Mouse (Mus musculus) CH12.LX (cell line): ENCODE data around the gene Sgpp2. TPM values are rescaled to one million over a fixed set of nuclear protein-coding genes. Genes with fewer than 3 reads are reported as not detected.
A peak's percentile ranks its signal among the peaks of the same experiment; 100 is the strongest.

Experiments used
- DNase-seq: peaks from one replicate; pipeline ENCODE4 v3.0.0-alpha.2; 2013; ENCODE audit errors: extremely low read depth
- H3K27ac ChIP-seq: 2 replicates; pipeline ENCODE4 v1.5.1; 2012; ENCODE audit warnings: low read depth, mild to moderate bottlenecking, control low read depth, moderate library complexity; ENCODE audit not compliant: insufficient read depth
- H3K27me3 ChIP-seq: replicated peaks from 2 replicates; pipeline ENCODE3; 2012; ENCODE audit warnings: inconsistent platforms
- H3K36me3 ChIP-seq, 2 experiments: replicated peaks in 1 of 2; 2 replicates each; pipeline versions ENCODE3 to v1.6.1; 2012; ENCODE audit warnings: inconsistent platforms in 1 of 2, low read length in 1 of 2, mild to moderate bottlenecking in 1 of 2, mixed read lengths in 1 of 2, moderate library complexity in 1 of 2; ENCODE audit not compliant: control insufficient read depth in 1 of 2, insufficient read depth in 1 of 2
- H3K4me1 ChIP-seq, 2 experiments: 2 replicates each; pipeline ENCODE4 v1.6.1; 2012; ENCODE audit warnings: inconsistent platforms in 1 of 2, moderate library complexity in 1 of 2; ENCODE audit not compliant: insufficient read depth in 2 of 2, control insufficient read depth in 1 of 2
- H3K4me2 ChIP-seq: 2 replicates; pipeline ENCODE4 v1.6.1; 2012; ENCODE audit warnings: low read depth, mild to moderate bottlenecking, control low read depth; ENCODE audit not compliant: poor library complexity, insufficient read depth, severe bottlenecking
- H3K4me3 ChIP-seq, 3 experiments: fragments of 150-350 bp in 1 of 3; sonication (generic) in 1 of 3; replicated peaks in 1 of 3; 2 replicates each; pipeline versions ENCODE3 to v1.5.1; 2011 to 2012; ENCODE audit warnings: low read depth in 2 of 3, low read length in 2 of 3, mild to moderate bottlenecking in 2 of 3, moderate library complexity in 2 of 3, control low read depth in 1 of 3, improper control_type of control experiment in 1 of 3, inconsistent platforms in 1 of 3, mixed read lengths in 1 of 3; ENCODE audit not compliant: poor library complexity in 1 of 3
- H3K79me2 ChIP-seq: replicated peaks from 2 replicates; pipeline ENCODE4 v1.6.1; 2012; ENCODE audit warnings: mild to moderate bottlenecking, moderate library complexity; ENCODE audit not compliant: control insufficient read depth, poor library complexity, insufficient read depth, severe bottlenecking; ENCODE audit errors: extremely low read depth
- H3K9ac ChIP-seq: 2 replicates; pipeline ENCODE4 v1.6.1; 2012; ENCODE audit warnings: low read depth, mild to moderate bottlenecking, control low read depth, moderate library complexity; ENCODE audit not compliant: insufficient read depth
- H3K9me3 ChIP-seq: replicated peaks from 2 replicates; pipeline ENCODE3; 2012; ENCODE audit warnings: low read length, inconsistent platforms, mixed read lengths
- CHD2 ChIP-seq: IDR thresholded peaks from 2 replicates; pipeline ENCODE4 v1.6.1; 2011; ENCODE audit warnings: low read length, improper control_type of control experiment
- E2F4 ChIP-seq: IDR thresholded peaks from 2 replicates; pipeline ENCODE4 v1.6.1; 2011; ENCODE audit warnings: low read depth, low read length, improper control_type of control experiment; ENCODE audit not compliant: insufficient replicate concordance
- EP300 ChIP-seq: IDR thresholded peaks from 2 replicates; pipeline ENCODE4 v1.6.1; 2011; ENCODE audit warnings: low read length, improper control_type of control experiment
- HCFC1 ChIP-seq: IDR thresholded peaks from 2 replicates; pipeline ENCODE4 v1.6.1; 2012; ENCODE audit warnings: low read depth, mild to moderate bottlenecking, inconsistent platforms, low read length, improper control_type of control experiment
- IRF4 ChIP-seq: IDR thresholded peaks from 2 replicates; pipeline ENCODE4 v1.6.1; 2014; ENCODE audit warnings: low read depth, mild to moderate bottlenecking, inconsistent platforms, low read length, improper control_type of control experiment
- JUN ChIP-seq: IDR thresholded peaks from 2 replicates; pipeline ENCODE4 v1.6.1; 2011; ENCODE audit warnings: low read depth, mild to moderate bottlenecking, low read length, improper control_type of control experiment, moderate library complexity; ENCODE audit not compliant: insufficient read depth
- MAX ChIP-seq: IDR thresholded peaks from 2 replicates; pipeline ENCODE4 v1.6.1; 2011; ENCODE audit warnings: low read length, improper control_type of control experiment
- MEF2A ChIP-seq: IDR thresholded peaks from 2 replicates; pipeline ENCODE4 v1.6.1; 2014; ENCODE audit warnings: low read depth, mild to moderate bottlenecking, inconsistent platforms, low read length, improper control_type of control experiment, borderline replicate concordance
- MXI1 ChIP-seq: IDR thresholded peaks from 2 replicates; pipeline ENCODE4 v1.6.1; 2011; ENCODE audit warnings: mild to moderate bottlenecking, low read depth, low read length, improper control_type of control experiment
- MYC ChIP-seq: IDR thresholded peaks from 2 replicates; pipeline ENCODE4 v1.6.1; 2011; ENCODE audit warnings: low read depth, mild to moderate bottlenecking, improper control_type of control experiment, low read length
- NELFE ChIP-seq: IDR thresholded peaks from 2 replicates; pipeline ENCODE4 v1.6.1; 2011; ENCODE audit warnings: low read depth, low read length, improper control_type of control experiment
- NRF1 ChIP-seq: IDR thresholded peaks from 2 replicates; pipeline ENCODE4 v1.6.1; 2014; ENCODE audit warnings: low read depth, mild to moderate bottlenecking, inconsistent platforms, low read length, improper control_type of control experiment, moderate library complexity
- POLR2A ChIP-seq: IDR thresholded peaks from 2 replicates; pipeline ENCODE4 v1.6.1; 2011; ENCODE audit warnings: low read depth, mild to moderate bottlenecking, improper control_type of control experiment, low read length
- POLR2AphosphoS2 ChIP-seq: IDR thresholded peaks from 2 replicates; pipeline ENCODE4 v1.6.1; 2011; ENCODE audit warnings: low read depth, low read length, improper control_type of control experiment
- RAD21 ChIP-seq: IDR thresholded peaks from 2 replicates; pipeline ENCODE4 v1.6.1; 2011; ENCODE audit warnings: low read depth, mild to moderate bottlenecking, low read length, improper control_type of control experiment, moderate library complexity
- RCOR1 ChIP-seq: conservative IDR thresholded peaks from 2 replicates; pipeline ENCODE4 v1.6.1; 2012; ENCODE audit warnings: low read depth, mild to moderate bottlenecking, inconsistent platforms, low read length, improper control_type of control experiment
- SIN3A ChIP-seq: IDR thresholded peaks from 2 replicates; pipeline ENCODE4 v1.6.1; 2012; ENCODE audit warnings: low read length, improper control_type of control experiment, inconsistent platforms
- TBP ChIP-seq: conservative IDR thresholded peaks from 2 replicates; pipeline ENCODE4 v1.6.1; 2011; ENCODE audit warnings: low read depth, low read length, improper control_type of control experiment
- TCF12 ChIP-seq: IDR thresholded peaks from 2 replicates; pipeline ENCODE4 v1.6.1; 2014; ENCODE audit warnings: low read depth, mild to moderate bottlenecking, inconsistent platforms, low read length, improper control_type of control experiment
- UBTF ChIP-seq: IDR thresholded peaks from 2 replicates; pipeline ENCODE4 v1.6.1; 2012; ENCODE audit warnings: low read depth, mild to moderate bottlenecking, inconsistent platforms, low read length, improper control_type of control experiment, moderate library complexity
- USF1 ChIP-seq: IDR thresholded peaks from 2 replicates; pipeline ENCODE4 v1.6.1; 2014; ENCODE audit warnings: low read depth, mild to moderate bottlenecking, inconsistent platforms, low read length, improper control_type of control experiment
- ZC3H11A ChIP-seq: IDR thresholded peaks from 2 replicates; pipeline ENCODE4 v1.6.1; 2012; ENCODE audit warnings: low read depth, mild to moderate bottlenecking, inconsistent platforms, low read length, improper control_type of control experiment
- ZMIZ1 ChIP-seq: IDR thresholded peaks from 2 replicates; pipeline ENCODE4 v1.6.1; 2012; ENCODE audit warnings: low read depth, mild to moderate bottlenecking, inconsistent platforms, low read length, improper control_type of control experiment
- ZNF384 ChIP-seq: IDR thresholded peaks from 2 replicates; pipeline ENCODE4 v1.6.1; 2012; ENCODE audit warnings: low read depth, low read length, improper control_type of control experiment, inconsistent platforms
- dilution Hi-C: fragments of 300-500 bp; cut with MboI; formaldehyde crosslinking; loops from 2 replicates; pipeline ENCODE4 v1.14.3; 2020; ENCODE audit warnings: low sequenced_read_pairs; ENCODE audit not compliant: extremely low pct_unique_long_range_greater_than_20kb, extremely low pct_ligation_motif_present
- in situ Hi-C: fragments of 300-500 bp; cut with MboI; formaldehyde crosslinking; loops from 3 replicates; pipeline ENCODE4 v1.14.3; 2019; ENCODE audit warnings: low sequenced_read_pairs, low pct_ligation_motif_present, low pct_unique_long_range_greater_than_20kb, mixed read lengths
- polyA plus RNA-seq: library from polyadenylated mRNA; unstranded; fragments of >175 nt; gene quantifications from 2 replicates; pipeline ENCODE4 v1.2.1, GENCODE M21; 2012; ENCODE audit warnings: low read depth; ENCODE audit not compliant: insufficient read length
- total RNA-seq, 2 experiments: library from RNA; depleted of rRNA; stranded (reverse); fragments of 300-350 nt in 1 of 2; fragments of >200 nt in 1 of 2; gene quantifications; 2 replicates each; pipeline ENCODE4 v1.2.3; 2012 to 2014

The Sgpp2 gene
- total and polyA plus RNA-seq, 3 experiments = 0.16 to 0.87 (median 0.59) TPM

GRCm38 (mm10) chr1:78424848-78425247 lies 114.7 kb downstream of the Sgpp2 start:
- TF ChIP-seq POLR2AphosphoS2 (no peak), IRF4 (no peak), MEF2A (no peak), HCFC1 (no peak), POLR2A (no peak)
- H3K9ac ChIP-seq = no peak overlapping the region
- H3K9me3 ChIP-seq = no peaks in the 10 kb centered on the region
- DNase-seq = no peak
- H3K4me2 ChIP-seq = no peak overlapping the region
- H3K36me3 ChIP-seq = peaks cover 40 to 73% of the 10 kb centered on the region in 2 experiments
- in situ Hi-C loops = loop anchor here (25.0 kb wide), 1 partner anchor 438 kb away; no protein-coding TSS in a partner anchor
- dilution Hi-C loops = no loop called here
- peaks cover 22 to 93% of the 10 kb centered on the region in 2 experiments for H3K4me1 ChIP-seq
- 0 out of 2 replicates have a peak overlapping the region, but pooled peaks have one; percentile 27 for H3K27ac ChIP-seq
- no peaks in the 10 kb centered on the region; the same call in 1 of the 2 replicates for H3K79me2 ChIP-seq
- H3K27me3 ChIP-seq = no peaks in the 10 kb centered on the region
- H3K4me3 ChIP-seq = peak overlapping the region in 1 of 3 experiments; percentile 21

GRCm38 (mm10) chr1:78425309-78425708 lies 115.2 kb downstream of the Sgpp2 start:
- TF ChIP-seq CHD2 = no peak
- no peak for TF ChIP-seq USF1
- no peak for TF ChIP-seq MAX
- TF ChIP-seq ZNF384 = no peak
- no peak for TF ChIP-seq NRF1
- peak overlapping the region; percentile 12; the same call in 1 of the 2 replicates for H3K27ac ChIP-seq
- dilution Hi-C loops = no loop called here
- DNase-seq = peak; percentile 44
- in situ Hi-C loops = no loop called here
- H3K36me3 ChIP-seq = peaks cover 41 to 73% of the 10 kb centered on the region in 2 experiments
- no peak overlapping the region for H3K4me2 ChIP-seq
- H3K9ac ChIP-seq = no peak overlapping the region
- no peaks in the 10 kb centered on the region; the same call in 1 of the 2 replicates for H3K79me2 ChIP-seq
- H3K27me3 ChIP-seq = no peaks in the 10 kb centered on the region
- no peaks in the 10 kb centered on the region for H3K9me3 ChIP-seq
- H3K4me1 ChIP-seq = peaks cover 22 to 92% of the 10 kb centered on the region in 2 experiments
- H3K4me3 ChIP-seq = no peak overlapping the region

GRCm38 (mm10) chr1:78425793-78426700 lies 115.9 kb downstream of the Sgpp2 start:
- Histone ChIP-seq H3K4me2 (no peak overlapping the region), H3K9me3 (no peaks in the 10 kb centered on the region), H3K79me2 (no peaks in the 10 kb centered on the region; the same call in 1 of the 2 replicates), H3K4me1 (peaks cover 22 to 91% of the 10 kb centered on the region in 2 experiments), H3K9ac (no peak overlapping the region), H3K27ac (peak overlapping the region; percentile 12; the same call in 1 of the 2 replicates), H3K27me3 (no peaks in the 10 kb centered on the region), H3K36me3 (peaks cover 42 to 72% of the 10 kb centered on the region in 2 experiments), H3K4me3 (no peak overlapping the region)
- dilution Hi-C loops (no loop called here), in situ Hi-C loops (no loop called here)
- DNase-seq = no peak
- TF ChIP-seq NELFE = no peak
- TF ChIP-seq ZMIZ1 = no peak
- no peak for TF ChIP-seq SIN3A
- no peak for TF ChIP-seq TBP
- TF ChIP-seq HCFC1 = no peak
- no peak for TF ChIP-seq TCF12
- no peak for TF ChIP-seq RAD21
- TF ChIP-seq JUN = no peak
- TF ChIP-seq ZC3H11A = no peak
- no peak for TF ChIP-seq MXI1
- TF ChIP-seq EP300 = no peak
- TF ChIP-seq E2F4 = no peak
- TF ChIP-seq UBTF = no peak
- TF ChIP-seq MEF2A = no peak
- no peak for TF ChIP-seq MYC
- TF ChIP-seq RCOR1 = no peak
